Mouse (Mus musculus) midbrain, embryonic 14.5 days (tissue): ENCODE data around the gene Kcnrg. TPM values are rescaled to one million over a fixed set of nuclear protein-coding genes. Genes with fewer than 3 reads are reported as not detected.

Source experiments
- ATAC-seq: fragments of 200-750 bp; cut with Nextera tagmentation; 2 replicates; pipeline ENCODE4 v1.8.0; 2017; ENCODE audit warnings: moderate number of reproducible peaks, moderate library complexity; ENCODE audit not compliant: low FRiP score, low TSS enrichment
- DNase-seq: peaks from one replicate; pipeline ENCODE4 v3.0.0-alpha.2; 2015
- H3K27ac ChIP-seq: fragments of 300-500 bp; sonication (generic); replicated peaks from 2 replicates; pipeline ENCODE4 v1.5.1; 2014; ENCODE audit warnings: mild to moderate bottlenecking, low read depth, low read length, moderate library complexity
- H3K27me3 ChIP-seq: fragments of 300-500 bp; sonication (generic); 2 replicates; pipeline ENCODE4 v1.6.1; 2014; ENCODE audit warnings: low read length, control low read depth, mixed read lengths; ENCODE audit not compliant: control insufficient read depth, insufficient read depth
- H3K36me3 ChIP-seq: fragments of 300-500 bp; sonication (generic); 2 replicates; pipeline ENCODE4 v1.6.1; 2014; ENCODE audit warnings: low read length, control low read depth; ENCODE audit not compliant: control insufficient read depth, insufficient read depth
- H3K4me1 ChIP-seq: fragments of 300-500 bp; sonication (generic); 2 replicates; pipeline ENCODE4 v1.6.1; 2014; ENCODE audit warnings: mild to moderate bottlenecking, antibody characterized with exemption, low read length, control low read depth; ENCODE audit not compliant: control insufficient read depth, insufficient read depth
- H3K4me2 ChIP-seq: fragments of 300-500 bp; sonication (generic); 2 replicates; pipeline ENCODE4 v1.6.1; 2014; ENCODE audit warnings: mild to moderate bottlenecking, low read length, moderate library complexity
- H3K4me3 ChIP-seq: fragments of 300-500 bp; sonication (generic); replicated peaks from 2 replicates; pipeline ENCODE4 v1.5.1; 2014; ENCODE audit warnings: low read depth, low read length
- H3K9ac ChIP-seq: fragments of 300-500 bp; sonication (generic); replicated peaks from 2 replicates; pipeline ENCODE4 v1.6.1; 2014; ENCODE audit warnings: mild to moderate bottlenecking, low read length, moderate library complexity
- H3K9me3 ChIP-seq: fragments of 300-500 bp; sonication (generic); 2 replicates; pipeline ENCODE4 v1.6.1; 2016; ENCODE audit warnings: low read length, control low read depth, mixed read lengths; ENCODE audit not compliant: control insufficient read depth
- WGBS: fragments of 180-500 bp; shearing (Covaris S2); extraction: QIAGEN DNeasy Blood & Tissue Kit; methylation state at CpG from one replicate; pipeline ENCODE4 v1.1.7; 2014; 5-methylcytosine and 5-hydroxymethylcytosine counted together
- microRNA counts: library from miRNA; unstranded; fragments of <30 nt; microRNA quantifications from one replicate; lab custom pipeline; 2016
- microRNA-seq: library from miRNA; unstranded; fragments of <30 nt; microRNA quantifications from one replicate; pipeline ENCODE4, GENCODE M21; 2016
- polyA plus RNA-seq: library from polyadenylated mRNA; unstranded; fragments of >200 nt; fragmentation: Nextera tagmentation; extraction: Ambion mirVana; gene quantifications from 2 replicates; pipeline ENCODE4 v1.2.1, GENCODE M21; 2014

Kcnrg gene
- polyA plus RNA-seq, 1 experiment from 2014 or later = 4.3 TPM

DNA sequence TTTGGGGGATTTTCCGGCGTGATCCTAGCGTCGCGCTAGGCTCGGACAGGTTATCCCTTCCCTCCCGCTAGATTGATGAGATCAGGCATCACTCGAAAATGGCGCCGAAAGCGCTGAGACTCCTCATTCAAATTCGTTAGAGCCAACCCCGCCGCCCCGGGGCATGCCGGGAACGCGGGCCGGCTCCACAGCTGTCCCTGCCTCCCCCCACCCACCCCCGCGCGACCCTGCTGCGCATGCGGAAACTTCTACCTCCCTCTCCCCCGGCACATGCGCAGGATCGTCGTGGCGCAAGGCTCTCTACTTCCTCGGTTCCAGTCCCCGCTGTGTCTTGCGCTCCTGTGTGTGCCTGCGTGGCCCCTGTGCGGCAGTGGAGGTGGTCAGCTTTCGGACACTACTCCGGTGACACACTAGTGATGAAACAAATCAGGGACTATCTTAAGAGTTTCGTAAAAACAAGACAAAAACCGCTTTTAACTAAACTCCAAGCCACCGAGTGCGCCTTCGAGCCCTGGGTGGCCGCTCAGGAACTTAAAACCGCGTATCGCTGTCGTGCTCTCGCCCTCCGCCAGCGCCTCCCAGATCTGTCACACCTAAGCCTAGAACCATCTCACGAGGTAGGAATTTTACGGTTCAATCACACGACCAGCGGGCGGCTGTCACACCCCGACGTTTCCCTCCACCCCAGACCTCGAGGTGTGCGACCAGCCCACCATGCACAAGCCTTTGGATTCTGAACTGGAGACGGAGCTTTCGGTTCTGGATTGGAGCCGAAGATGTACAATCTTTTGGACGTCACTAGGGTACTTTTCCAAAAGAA is 41.6 kb downstream of the Kcnrg start:
- ATAC-seq = peak; percentile 92
- Histone ChIP-seq H3K4me1 (no peaks in the 10 kb centered on the region), H3K27me3 (no peaks in the 10 kb centered on the region), H3K9me3 (no peaks in the 10 kb centered on the region), H3K27ac (peak overlapping the region; percentile 89), H3K4me3 (peak overlapping the region; percentile 90), H3K4me2 (peak overlapping the region; percentile 94), H3K9ac (peak overlapping the region; percentile 71), H3K36me3 (no peaks in the 10 kb centered on the region)
- 2% methylated on average over 62 of the region's 62 CpGs for WGBS
- DNase-seq = peak; percentile 100

DNA sequence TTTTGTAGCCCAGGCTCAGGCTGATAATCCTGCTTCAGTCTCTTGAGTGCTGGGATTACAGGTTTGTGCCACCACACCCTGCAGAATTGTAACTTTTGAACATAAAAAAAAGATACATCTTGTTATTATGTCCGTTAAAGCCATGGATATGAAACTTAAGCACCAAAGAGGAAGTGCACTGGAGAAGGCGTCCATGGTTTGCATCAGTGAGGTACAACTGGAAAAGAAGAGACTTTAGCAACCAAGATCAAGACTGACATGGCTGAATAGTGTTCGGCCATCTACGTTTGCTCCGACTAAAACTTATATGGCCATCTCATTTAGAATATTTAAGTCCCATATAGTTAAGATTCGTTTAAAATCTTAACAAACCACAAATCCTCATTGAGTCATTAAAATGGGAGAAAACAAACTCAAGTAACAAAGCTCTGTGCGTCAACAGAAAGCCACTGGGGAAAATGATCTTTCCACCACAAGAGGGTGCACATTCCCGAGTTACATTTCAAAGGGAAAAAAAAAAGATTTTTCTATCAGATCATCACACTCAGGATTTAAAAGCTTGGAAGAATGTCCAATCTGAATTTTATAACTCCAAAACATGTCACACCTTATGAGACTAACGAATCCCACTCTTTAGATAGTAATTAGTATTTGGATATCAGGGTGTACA is 43.2 kb downstream of the Kcnrg start:
- Histone ChIP-seq H3K9me3 (no peaks in the 10 kb centered on the region), H3K27ac (no peak overlapping the region), H3K27me3 (no peaks in the 10 kb centered on the region), H3K4me3 (no peak overlapping the region), H3K36me3 (no peaks in the 10 kb centered on the region), H3K9ac (no peak overlapping the region), H3K4me2 (no peak overlapping the region), H3K4me1 (no peaks in the 10 kb centered on the region)
- ATAC-seq = no peak
- 43% methylated on average over 9 of the region's 9 CpGs for WGBS
- DNase-seq = peak; percentile 79

DNA sequence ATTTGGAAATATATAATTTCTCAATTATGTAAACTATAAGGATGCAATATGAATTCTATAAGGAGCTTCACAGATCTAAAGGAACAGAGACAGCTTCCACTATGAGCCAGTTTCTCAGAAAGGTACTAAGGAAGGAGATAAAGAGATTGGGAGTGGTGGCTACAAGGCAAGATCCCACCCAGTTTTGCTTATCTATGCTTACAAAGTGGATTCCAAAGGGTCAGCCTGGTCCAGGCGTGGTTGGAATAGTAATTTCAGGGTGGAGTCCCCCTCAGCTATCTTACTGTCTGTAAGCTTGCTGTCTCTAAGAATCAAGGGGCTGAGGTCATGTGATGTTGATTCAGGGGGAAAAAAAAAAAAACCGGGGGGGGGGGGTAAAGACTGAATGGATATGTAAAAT is 49.2 kb downstream of the Kcnrg start:
- ATAC-seq (no peak), DNase-seq (no peak)
- Histone ChIP-seq H3K9me3 (no peaks in the 10 kb centered on the region), H3K27ac (no peak overlapping the region), H3K4me2 (no peak overlapping the region), H3K4me3 (no peak overlapping the region), H3K4me1 (no peaks in the 10 kb centered on the region), H3K36me3 (no peaks in the 10 kb centered on the region), H3K9ac (no peak overlapping the region), H3K27me3 (no peaks in the 10 kb centered on the region)
- 38% methylated on average over 2 of the region's 2 CpGs for WGBS

DNA sequence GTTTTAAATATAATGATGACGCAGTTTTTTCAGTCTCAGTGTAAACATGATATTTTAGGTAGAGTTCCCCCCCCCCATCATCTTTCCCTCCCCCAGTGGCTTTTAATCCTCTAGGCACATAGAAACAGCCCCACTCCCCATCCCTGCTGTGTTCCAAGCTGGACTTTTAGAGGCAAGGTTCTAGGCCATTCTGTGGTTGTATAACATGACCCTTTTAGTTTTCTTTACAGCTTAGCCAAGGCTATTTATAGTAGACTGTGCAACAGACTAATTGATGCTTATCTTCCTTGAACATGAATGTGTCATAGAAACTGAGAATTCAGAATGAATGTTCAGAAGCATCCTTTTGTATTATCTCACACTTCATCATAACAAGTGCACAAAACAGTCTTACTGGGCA is 54.2 kb downstream of the Kcnrg start:
- H3K27me3 ChIP-seq = no peaks in the 10 kb centered on the region
- no peaks in the 10 kb centered on the region for H3K9me3 ChIP-seq
- H3K9ac ChIP-seq = no peak overlapping the region
- H3K4me2 ChIP-seq = no peak overlapping the region
- no peak for ATAC-seq
- no peak for DNase-seq
- WGBS = 92% methylated on average over 1 of the region's 1 CpGs
- H3K4me3 ChIP-seq = no peak overlapping the region
- no peaks in the 10 kb centered on the region for H3K36me3 ChIP-seq
- no peaks in the 10 kb centered on the region for H3K4me1 ChIP-seq
- H3K27ac ChIP-seq = no peak overlapping the region

DNA sequence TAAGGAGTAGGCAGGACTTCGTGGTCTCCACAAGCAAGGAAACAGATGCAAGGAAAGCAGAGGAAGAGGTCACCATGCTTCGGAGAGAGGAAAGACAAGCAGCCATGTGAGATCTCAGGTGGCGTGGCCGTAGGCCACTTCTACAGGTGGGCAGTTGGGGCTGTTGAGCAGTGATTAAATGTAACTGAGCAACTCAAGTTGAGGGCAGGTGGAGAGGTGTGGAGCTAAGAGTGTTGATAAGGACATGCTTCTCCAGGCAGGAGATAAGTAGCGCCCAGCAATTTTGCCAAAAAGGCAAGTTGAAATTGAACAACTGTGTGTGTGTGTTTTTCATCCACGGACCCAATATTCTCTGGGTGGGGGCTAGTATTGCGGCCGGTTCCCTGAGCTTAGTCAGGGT is 55.0 kb downstream of the Kcnrg start:
- Histone ChIP-seq H3K36me3 (no peaks in the 10 kb centered on the region), H3K4me3 (no peak overlapping the region), H3K4me2 (no peak overlapping the region), H3K9me3 (no peaks in the 10 kb centered on the region), H3K9ac (no peak overlapping the region), H3K27me3 (no peaks in the 10 kb centered on the region), H3K4me1 (no peaks in the 10 kb centered on the region), H3K27ac (no peak overlapping the region)
- ATAC-seq (no peak), DNase-seq (no peak)
- WGBS = 93% methylated on average over 8 of the region's 8 CpGs

MicroRNAs within 50 kb of the gene (microRNA counts, 519-probe panel; counts per million panel counts)
- 6,879 counts per million, percentile 87 among the panel's probes with 10 or more counts for microRNA mmu-miR-15a (lab: Ali Mortazavi, UCI)
- microRNA mmu-miR-16 (lab: Ali Mortazavi, UCI) = 8,108 counts per million, percentile 97 among the panel's probes with 10 or more counts

Small RNA genes lying within 50 kb of the gene (microRNA-seq; reads per million reads assigned to microRNA genes)
- gene Mir15a (6,008 reads per million, percentile 93 among the genes with 10 or more reads in this experiment), gene Mir16-1 (3,249 reads per million, percentile 88 among the genes with 10 or more reads in this experiment)

Other genes with a start within 250 kb of the Kcnrg start
- gene Ebpl, start 247.0 kb upstream of the Kcnrg start, polyA plus RNA-seq = 7.6 and 8.8 TPM in 2 replicates
- 63.0 and 97.9 TPM in 2 replicates for gene Kpna3, start 167.6 kb upstream of the Kcnrg start, polyA plus RNA-seq
- 51.3 and 54.8 TPM in 2 replicates for gene Spryd7, start 50.6 kb upstream of the Kcnrg start, polyA plus RNA-seq
- 50.8 and 59.9 TPM in 2 replicates for gene Trim13, start 9.2 kb upstream of the Kcnrg start, polyA plus RNA-seq